Mouse (Mus musculus): ENCODE measurements around the gene Efcab9.
A peak's percentile ranks its signal among the peaks of the same experiment; 100 is the strongest.
"Not testable (repeated sequence)": the region's sequence is repeated elsewhere in the genome, so short reads cannot be mapped to it uniquely, and the experiment has no call there.

Gene Efcab9

GRCm38 (mm10) chr11:32538435-32538834, 6.6 kb upstream of the Efcab9 start:
- DNase-seq (ENCODE audit: low read depth, low spot score) = no peak

- no peak for DNase-seq (ENCODE audit: low read depth, low spot score)
Observed at GRCm38 (mm10) chr11:32536954-32537353, 5.1 kb upstream of the Efcab9 start.

DNA sequence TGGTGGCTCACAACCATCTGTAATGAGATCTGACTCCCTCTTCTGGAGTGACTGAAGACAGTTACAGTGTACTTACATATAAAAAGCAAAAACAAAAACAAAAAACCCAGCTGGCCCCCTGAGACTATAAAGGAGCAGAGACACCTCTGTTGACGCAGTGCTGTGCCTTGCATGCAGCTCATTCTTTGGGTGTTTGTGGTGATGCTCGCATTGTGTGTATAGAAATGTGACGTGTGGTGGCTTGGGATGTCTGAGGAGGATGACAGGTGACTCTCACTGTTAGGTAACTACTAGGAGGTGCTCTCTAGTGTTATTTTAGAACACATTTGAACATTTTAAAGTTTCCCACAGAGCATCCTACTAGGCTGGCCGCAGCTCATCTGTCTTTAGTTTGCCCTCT, 3.8 kb upstream of the Efcab9 start:
- no peak for DNase-seq (ENCODE audit: low read depth, low spot score)

DNA sequence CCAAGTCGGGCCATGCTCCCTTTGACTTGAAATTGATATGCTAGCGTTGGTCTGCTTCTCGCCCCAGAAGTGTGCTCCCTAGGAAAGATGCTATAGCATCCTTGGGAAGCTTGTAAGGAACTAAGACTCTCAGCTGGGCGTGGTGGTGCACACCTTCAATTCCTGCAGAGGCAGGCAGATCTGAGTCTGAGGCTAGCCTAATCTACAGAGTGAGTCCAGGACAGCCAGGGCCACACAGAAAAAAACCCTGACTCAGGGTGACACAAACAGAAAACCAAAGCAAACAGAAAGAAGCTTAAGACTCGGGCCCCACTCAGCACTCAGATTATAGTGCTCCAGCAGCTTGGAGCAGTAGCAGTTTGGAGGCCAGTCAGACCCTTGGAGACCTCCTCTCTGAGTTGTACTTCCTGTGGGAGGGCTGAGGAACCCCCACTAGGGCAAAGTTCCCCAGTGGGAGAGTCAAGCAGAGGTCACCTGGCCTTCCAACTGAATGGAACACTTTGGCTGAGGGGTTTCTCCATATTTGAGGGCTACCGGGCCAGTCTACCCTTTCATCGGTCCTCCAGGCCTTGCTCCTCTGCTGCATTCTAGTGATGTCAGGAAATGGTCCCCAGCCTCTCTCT, 2.7 kb upstream of the Efcab9 start:
- DNase-seq (ENCODE audit: low read depth, low spot score) = no peak

DNA sequence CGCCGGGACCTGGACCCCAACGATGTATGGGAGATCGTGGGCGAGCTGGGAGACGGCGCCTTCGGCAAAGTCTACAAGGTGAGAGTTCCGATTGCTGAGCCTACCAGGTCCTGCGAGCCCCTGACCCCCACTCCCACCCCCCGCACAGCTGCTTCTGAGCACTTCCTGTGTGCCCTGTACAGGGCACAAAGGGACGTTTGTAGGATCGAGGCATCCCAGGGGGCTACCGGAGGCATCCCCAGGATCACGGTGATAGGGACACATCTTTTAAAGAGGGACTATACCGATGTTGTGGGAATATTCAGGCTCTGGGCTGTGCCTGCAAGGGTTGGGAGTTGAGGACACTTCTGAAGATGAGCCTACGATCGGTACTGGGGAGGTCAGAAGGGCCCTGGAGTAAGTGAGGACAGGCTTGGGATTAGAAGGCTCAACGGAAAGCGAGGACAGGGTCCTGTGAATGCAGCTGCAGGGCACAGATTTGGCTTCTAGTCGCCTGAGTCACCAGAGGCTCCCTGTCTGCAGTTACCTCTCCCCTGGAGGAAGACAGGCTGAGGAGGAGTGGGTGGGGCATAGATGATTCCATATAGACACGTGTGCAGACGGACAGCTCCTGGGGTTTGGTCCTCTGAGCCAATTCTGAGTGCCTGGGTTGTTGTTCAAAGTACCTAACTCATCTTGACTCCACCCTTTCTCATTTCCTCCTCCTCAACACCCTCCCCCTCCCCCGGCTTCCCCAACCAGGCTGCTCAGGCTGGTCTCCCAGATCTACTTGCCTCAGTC, 1.8 kb upstream of the Efcab9 start:
- no peak for DNase-seq (ENCODE audit: low read depth, low spot score)

DNA sequence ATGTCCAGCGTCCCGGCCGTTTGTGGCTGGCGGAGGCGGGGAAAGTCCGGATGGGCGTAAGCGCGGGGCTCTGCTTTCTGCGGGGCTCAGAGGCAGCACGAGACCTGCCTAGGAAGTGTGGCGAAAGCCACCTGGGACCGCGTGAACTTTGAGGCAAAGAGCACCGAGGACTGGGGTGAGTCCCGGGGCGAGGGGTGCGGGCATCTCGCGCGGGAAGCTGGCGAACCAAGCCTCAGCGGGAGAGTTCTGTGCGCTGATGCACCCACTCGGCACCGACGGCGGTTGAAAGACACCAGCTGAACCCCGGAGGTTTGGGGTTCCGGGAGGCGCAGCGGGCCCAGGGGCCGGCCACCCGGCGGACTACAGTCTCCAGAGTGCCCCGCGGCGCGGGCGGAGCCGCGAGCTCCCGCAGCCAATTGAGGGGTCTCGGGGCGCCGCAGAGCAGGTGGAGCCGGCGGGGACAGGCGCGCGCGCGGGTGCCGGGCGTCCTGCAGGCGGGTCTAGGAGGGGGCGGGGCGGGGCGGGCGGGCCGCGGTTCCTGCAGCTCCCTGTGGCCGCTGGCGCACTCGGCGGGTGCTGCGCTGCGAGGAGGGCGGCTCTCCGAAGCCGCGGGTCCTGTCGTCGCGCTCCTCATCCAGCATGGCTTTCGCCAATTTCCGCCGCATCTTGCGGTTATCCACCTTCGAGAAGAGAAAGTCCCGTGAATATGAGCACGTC, 1.0 kb upstream of the Efcab9 start, which contains the start of gene Stk10:
Gene Stk10, plus strand, starts transcription at position 541 of the 717 bp plus-strand sequence.
- DNase-seq (ENCODE audit: low read depth, low spot score) = peak; percentile 52

DNA sequence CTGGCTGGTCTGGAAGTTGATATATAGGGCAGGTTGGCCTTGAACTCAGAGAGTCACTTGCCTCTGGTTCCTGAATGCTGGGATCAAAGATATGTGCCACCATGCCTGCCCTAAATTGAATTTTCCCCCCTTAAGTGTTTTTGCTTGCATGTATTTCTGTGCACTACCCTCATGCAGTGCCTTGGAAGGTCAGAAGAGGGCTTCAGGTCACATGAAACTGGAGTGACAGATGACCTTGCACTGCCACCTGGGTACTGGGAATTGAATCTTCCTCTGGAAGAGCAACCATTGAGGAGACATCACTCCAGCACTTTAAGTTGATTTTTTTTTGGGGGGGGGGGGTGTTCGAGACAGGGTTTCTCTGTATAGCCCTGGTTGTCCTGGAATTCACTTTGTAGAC, 1.7 kb downstream of the Efcab9 start:
- DNase-seq (ENCODE audit: low read depth, low spot score) = no peak

DNA sequence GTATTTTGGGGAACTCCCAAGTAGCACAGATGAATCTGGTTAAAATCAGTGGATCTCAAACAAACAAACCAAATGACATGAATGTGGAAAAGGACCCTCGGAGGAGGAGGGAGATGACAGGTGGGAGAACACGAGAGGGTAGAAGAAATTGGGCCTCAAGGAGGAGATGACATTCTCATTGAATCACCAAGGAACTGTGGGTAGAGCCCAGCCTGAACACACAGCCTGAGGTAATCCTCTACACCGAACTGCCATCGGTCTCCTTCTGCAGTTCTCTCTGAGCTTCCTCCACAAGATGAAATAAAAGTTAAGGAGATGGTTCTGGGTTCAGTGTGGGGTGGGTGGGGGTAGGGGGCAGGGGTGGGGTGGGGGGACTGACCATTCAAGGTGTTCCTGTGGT, 4.9 kb downstream of the Efcab9 start:
- DNase-seq (ENCODE audit: low read depth, low spot score) = no peak

GRCm38 (mm10) chr11:32524122-32524920, 7.6 kb downstream of the Efcab9 start:
- DNase-seq (ENCODE audit: low read depth, low spot score) = no peak

DNA sequence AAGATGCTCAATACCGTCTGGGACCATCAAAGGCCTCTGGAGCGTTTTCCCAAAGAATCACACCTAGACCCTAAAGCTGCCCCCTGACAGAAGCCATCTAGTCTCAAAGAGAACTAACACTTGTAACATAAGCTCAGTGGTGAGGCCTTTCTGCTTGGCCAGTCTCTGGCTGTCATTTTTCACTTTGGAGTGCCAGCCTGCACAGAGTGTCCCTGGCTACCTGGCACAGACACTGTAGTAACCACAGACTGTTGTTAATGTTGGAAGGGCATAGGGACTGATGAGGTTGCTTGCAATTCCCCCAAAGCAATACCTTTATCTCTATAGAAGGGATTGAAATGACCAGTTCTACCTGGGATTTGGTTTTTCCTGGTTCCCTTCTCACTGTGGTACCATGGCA, 10.6 kb downstream of the Efcab9 start:
- DNase-seq (ENCODE audit: low read depth, low spot score) = no peak

- DNase-seq (ENCODE audit: low read depth, low spot score) = no peak
Observed at GRCm38 (mm10) chr11:32519354-32519753, 12.5 kb downstream of the Efcab9 start.

DNA sequence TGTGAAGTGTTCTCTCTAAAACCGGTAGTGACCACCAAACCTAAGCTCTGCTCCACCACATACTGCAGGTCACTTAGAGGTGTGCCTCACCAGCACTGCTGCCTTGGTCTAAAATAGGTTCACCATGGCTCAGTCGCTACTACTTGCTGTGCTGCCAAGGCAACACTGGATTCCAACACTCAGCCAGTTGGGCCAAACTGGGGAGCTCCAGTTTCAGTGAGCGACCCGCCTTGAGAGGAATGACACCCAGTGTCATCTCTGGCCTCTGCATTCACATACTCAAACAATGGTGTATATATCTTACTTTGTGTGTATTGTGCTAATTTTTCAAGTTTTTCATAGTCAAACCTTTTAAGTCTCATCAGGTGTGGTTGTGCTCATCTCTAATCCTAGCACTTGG, 13.1 kb downstream of the Efcab9 start:
- no peak for DNase-seq (ENCODE audit: low read depth, low spot score)

DNA sequence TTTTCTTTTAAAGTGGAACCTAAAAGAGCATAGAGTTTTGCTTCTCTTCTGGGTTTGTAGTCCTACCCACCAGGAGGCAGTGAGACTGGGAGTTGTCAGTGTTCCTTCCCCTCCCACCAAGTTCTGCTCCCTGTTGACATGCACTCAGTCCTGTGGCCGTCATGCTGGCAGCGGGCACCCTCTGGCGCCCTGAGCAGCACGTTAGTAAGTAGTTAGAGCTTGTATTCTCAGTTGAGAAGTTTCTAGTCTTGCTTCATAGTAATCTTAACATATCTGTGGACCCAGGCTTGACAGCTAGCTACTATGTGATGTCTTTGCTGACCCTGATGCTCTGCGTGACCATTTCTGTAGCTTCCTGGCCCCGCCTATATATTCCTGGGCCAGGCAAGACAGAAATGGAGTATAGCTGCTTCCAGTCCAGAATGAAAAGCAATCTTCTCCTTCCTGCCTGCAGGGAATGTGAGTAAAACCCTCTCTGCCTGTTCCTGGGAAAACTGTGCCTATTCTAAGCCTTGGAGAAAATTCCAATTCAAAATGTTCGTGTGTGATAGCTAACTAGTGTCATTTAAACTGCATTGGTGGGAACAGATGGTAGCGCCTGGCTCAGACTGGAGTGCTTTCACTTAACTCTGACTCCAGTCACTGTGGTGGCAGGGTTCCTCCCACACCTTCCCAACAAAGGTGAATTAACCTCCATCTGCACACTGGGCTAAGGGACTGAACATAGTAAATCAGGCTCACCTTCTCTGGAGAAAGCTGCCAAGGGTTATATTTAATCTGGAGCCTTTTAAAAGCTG, 14.8 kb downstream of the Efcab9 start:
- no peak for DNase-seq (ENCODE audit: low read depth, low spot score)

DNA sequence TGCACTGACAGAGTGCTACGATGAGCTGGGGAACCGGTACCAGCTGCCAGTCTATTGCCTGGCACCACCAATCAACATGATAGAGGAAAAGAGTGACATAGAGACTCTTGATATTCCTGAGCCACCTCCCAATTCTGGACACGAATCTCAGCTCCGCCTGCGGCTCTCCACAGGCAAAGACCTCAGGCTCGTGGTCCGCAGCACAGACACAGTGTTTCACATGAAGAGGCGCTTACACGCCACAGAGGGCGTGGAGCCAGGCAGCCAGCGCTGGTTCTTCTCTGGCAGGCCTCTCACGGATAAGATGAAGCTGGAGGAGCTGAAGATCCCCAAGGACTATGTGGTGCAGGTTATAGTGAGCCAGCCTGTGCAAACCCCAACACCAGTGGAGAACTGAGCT, 15.8 kb downstream of the Efcab9 start:
- DNase-seq (ENCODE audit: low read depth, low spot score) = no peak

DNA sequence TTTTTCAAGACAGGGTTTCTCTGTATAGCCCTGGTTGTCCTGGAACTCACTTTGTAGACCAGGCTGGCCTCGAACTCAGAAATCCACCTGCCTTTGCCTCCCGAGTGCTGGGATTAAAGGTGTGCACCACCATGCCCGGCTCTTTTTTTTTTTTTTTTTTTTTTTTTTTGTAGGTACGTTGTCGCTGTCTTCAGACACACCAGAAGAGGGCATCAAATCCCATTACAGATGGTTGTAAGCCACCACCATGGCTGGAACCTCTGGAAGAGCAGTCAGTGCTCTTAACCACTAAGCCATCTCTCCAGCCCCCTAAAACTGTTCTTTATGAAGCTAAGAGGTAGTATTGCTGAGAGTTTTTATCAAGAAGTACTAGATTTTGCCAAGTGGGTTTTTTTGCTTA, 17.0 kb downstream of the Efcab9 start:
- not testable (repeated sequence) for DNase-seq (ENCODE audit: low read depth, low spot score)

- DNase-seq (ENCODE audit: low read depth, low spot score) = no peak
Observed at GRCm38 (mm10) chr11:32510930-32511329, 21.0 kb downstream of the Efcab9 start.

DNA sequence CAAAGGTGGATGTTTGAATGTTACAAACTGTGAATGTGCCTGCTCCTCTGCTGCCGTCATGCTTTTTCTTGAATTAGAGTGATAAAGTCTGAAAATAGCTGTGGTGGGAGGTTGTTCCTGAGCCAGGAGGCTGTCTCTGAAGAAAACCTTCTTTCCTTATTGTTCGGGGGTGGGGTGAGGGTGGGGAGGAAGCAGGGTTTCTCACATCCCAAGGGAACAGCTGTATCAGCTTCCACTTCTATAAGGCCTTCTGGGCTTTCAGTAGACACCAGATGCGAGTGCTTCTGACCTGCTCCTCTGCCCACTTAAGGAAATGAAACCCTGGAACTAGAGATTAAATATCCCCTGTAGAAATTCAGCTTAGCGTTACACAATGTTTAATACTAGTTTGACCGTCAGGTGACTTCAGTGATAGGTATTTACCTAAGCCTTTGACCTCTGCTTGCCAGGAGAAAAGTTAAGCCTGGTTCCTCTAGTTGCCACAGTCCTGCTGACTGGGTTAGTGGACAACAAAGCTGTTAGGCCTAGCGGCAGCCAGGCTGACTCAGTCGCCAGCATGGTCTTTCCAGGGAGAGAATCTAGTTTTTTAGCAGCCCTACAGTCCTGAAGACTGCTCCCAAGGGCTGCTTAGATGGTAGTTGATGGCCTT, 26.7 kb downstream of the Efcab9 start:
- DNase-seq (ENCODE audit: low read depth, low spot score) = no peak

DNA sequence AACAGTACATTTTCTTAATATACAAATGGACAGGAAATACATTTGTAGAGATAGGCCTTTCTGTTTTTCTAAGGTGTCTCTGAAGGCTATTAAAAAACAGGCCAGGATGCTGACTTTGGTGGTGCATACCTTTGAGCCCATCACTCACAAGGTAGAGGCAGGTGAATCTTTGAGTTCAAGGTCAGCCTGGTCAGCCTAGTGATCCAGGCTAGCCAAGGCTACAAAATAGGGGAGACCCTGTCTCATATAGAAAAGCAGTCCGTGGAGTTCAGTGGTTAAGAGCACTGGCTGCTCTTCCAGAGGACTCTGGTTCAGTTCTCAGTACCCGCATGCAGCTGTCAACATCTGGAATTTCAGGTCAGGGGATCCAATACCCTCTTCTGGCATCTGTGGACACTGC, 28.2 kb downstream of the Efcab9 start:
- DNase-seq (ENCODE audit: low read depth, low spot score) = no peak

DNA sequence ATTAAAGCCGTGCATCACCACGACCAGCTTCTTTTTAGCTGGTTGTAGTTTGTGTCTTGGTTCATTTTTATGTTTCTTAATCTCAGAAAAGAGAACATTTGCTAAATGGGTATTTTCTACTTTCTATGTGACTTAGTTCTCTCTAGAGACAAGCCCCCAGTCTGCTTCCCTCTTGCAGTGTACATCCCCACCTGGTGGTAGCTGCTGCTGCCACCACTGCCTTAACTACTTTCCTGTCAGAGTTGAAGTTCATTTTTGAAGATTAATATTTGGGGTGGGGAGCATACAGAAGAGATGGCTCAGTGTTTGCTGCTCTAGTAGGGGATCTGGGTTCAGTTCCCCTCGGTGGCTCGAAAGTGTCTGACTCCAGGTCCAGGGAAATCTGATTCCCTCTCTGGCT, 31.9 kb downstream of the Efcab9 start:
- DNase-seq (ENCODE audit: low read depth, low spot score) = no peak

GRCm38 (mm10) chr11:32498757-32499535, 32.9 kb downstream of the Efcab9 start:
- DNase-seq (ENCODE audit: low read depth, low spot score) = no peak

Measured in retina, adult 2 months (tissue).